Mouse (Mus musculus) CH12F3 (cell line): ENCODE measurements around the gene Fut8.
"Not testable (repeated sequence)": the region's sequence is repeated elsewhere in the genome, so short reads cannot be mapped to it uniquely, and the experiment has no call there.

ENCODE experiments used
- in situ Hi-C: fragments of 300-500 bp; cut with MboI; formaldehyde crosslinking; loops from 2 replicates; pipeline ENCODE4 v1.14.3; 2020; ENCODE audit warnings: low sequenced_read_pairs

The Fut8 gene

GRCm38 (mm10) chr12:77491478-77491877 lies 253.6 kb downstream of the Fut8 start:
- in situ Hi-C loops, result no loop called here

- in situ Hi-C loops, result no loop called here
Measured at GRCm38 (mm10) chr12:77495781-77496180, 257.9 kb downstream of the Fut8 start.

DNA sequence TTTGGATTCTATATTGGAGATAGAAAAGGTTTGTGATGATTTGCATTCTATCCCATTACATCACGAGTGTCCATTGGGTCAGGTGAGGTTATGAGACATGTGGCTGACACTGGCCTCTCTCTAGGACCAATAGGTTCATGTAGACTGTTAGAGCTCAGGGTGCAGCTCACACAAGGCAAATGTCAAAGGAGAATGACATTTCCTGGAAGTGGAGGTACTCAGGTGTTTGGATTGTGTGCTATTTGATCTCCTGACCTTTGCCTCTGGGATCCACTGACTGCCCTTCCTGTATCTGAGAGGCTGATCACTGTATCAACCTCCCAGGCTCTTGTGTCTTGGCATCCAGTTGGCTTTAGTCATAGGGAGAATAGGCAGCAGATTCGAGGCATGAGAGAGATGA lies 260.2 kb downstream of the Fut8 start:
- in situ Hi-C loops, result no loop called here

DNA sequence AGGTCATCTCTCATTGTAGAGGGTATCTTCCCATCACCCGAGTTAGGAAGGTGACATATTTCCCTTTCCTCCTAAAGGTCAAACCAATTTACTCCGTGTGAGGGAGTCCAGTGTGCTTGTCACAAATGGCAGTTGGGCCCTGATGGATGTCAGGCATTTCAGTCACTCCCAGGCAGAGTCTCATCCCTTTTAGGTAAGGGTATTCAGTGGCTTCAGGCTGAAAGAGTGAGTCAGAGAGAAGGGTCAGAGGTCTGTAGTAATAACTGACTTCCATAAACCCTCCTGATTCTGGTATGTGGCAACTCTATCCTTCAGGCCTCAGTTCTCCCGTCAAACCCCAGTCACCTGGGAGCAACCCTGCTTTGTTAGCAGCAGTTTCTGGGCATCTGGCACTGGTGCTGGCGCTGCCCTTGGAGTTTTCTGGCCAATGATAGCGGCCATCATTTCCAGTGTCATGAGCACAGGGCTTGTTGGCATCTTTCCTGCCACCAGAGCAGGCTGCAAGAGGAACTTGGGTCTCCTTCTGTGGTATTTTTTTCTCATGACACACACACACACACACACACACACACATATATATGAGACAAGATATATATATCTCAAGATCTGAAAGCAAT lies 262.6 kb downstream of the Fut8 start:
- in situ Hi-C loops, result no loop called here

DNA sequence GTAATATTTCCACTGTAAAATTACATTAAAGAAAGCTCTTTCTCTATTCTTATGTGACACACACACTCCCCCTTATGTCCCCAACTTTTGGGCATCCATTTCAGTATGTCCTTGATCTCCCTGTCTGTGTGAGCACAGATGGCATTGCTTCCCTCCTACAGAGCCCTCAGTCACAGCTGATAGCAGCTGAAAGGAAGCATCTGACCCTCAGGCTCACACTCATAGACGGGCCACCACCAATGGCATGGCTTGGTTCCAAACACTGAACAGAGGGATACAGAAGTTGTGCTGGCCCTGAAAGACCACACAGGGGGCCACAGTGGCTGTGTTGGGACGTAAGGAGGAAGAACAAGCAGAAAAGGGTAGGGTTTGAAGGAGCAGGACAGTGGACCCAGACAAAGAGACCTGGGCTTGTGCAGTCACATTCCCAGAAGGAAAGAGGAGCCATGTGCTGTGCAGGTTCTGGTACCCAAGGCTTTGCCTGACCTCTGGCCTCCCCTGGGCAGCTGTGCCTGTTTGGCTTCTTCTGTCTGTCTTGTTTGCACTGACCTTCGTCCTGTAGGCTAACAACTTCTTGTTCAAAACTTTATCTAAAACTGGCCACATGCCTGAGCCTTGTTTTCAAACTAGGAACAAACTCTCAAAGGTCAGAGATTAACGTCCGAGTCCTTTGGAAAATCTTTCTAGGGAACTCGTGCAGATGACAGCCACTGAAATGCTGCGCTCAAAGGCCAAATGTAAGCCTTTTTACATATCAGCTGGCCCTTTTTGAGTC lies 263.7 kb downstream of the Fut8 start:
- in situ Hi-C loops, result no loop called here

- in situ Hi-C loops, result no loop called here
Measured at GRCm38 (mm10) chr12:77502243-77502642, 264.3 kb downstream of the Fut8 start.

DNA sequence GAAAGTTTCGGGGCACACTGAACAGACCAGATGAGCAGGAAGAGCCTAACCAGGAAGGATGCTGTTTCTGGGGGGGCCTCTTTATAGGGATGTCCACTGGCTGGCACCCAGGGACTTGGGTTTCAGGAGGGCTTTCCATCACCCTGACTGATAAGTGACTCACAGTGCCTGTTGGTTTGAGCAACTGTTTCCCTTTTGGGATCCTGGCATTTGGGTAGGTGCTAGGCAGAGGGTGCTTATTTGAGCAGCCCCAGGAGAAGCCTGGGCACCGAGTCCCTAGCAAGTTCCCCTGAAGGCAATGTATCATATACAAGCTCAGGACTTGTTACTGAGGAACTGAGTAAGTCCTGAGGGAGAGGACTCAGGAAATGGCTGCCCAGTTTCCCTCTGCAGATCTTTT lies 267.5 kb downstream of the Fut8 start:
- in situ Hi-C loops, result no loop called here

DNA sequence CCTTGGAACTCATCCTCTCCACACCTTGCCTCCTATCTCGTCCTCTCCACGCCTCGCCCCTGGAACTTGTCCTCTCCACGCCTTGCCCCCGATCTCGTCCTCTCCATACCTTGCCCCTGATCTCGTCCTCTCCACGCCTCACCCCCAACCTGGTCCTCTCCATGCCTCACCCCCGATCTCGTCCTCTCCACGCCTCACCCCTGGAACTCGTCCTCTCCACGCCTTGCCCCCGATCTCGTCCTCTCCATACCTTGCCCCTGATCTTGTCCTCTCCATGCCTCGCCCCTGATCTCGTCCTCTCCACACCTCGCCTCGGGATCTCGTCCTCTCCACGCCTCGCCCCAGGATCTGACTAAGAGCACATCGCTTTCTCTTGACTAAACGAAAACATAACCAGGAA lies 269.8 kb downstream of the Fut8 start:
- in situ Hi-C loops, result no loop called here

- in situ Hi-C loops, result no loop called here
Measured at GRCm38 (mm10) chr12:77510758-77511157, 272.8 kb downstream of the Fut8 start.

DNA sequence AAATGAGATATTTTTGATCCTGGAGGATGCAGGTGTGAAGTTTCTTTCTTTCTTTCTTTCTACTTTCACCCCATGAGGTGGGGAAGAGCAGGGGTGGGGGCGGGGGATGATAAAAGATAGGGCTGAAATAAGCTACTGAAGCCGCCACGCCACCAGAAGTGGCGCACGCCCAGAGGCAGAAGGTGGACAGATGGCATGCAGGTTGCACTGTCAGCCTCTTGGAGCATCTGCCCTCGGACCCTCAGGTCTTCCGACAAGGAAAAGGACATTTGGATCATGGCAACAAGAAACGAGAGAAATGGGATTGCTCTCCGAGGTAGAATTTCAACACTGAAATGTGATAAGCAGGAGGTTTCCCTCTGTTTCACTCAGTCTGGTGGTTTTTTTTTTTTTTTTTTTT lies 273.3 kb downstream of the Fut8 start:
- in situ Hi-C loops, result no loop called here

DNA sequence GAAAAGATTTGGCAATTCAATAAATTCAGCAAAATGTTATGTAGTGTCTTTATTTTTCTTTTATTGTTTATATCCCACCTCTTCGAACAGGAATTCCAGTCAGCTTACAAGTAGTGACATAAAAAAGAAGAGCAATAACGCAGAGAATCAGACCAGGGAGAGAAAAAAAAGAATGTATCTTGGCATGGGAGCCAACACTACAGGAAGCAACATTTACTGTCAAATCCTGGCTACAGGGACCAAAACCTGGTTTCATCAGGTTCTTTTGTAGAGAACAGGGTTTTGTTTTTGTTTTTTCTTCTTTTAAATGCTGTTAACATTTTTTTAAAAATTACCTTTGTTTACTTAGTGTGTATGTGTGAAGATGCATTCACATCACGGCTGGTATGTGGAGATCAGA lies 273.7 kb downstream of the Fut8 start:
- in situ Hi-C loops, result no loop called here

GRCm38 (mm10) chr12:77516805-77517204 lies 278.9 kb downstream of the Fut8 start:
- in situ Hi-C loops, result no loop called here

DNA sequence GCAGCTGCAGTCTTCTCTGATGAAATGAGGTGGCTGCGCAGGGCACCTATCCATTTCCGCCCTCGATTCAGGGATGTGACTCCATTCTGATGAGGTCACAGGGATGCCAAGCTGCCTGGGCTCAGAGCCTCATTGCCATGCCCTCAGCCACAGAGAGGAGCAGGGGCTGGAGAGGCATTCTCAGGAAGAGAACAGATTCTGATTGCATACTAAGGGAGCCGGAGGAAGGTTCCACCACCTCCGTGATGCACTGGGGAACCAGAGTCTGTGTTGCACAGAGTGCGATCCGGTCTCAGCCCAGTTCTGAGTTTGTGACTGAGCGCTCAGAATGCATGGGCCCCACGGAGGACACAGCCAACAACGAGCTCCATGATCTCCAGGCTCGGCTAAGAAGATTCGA lies 279.8 kb downstream of the Fut8 start:
- in situ Hi-C loops, result no loop called here

DNA sequence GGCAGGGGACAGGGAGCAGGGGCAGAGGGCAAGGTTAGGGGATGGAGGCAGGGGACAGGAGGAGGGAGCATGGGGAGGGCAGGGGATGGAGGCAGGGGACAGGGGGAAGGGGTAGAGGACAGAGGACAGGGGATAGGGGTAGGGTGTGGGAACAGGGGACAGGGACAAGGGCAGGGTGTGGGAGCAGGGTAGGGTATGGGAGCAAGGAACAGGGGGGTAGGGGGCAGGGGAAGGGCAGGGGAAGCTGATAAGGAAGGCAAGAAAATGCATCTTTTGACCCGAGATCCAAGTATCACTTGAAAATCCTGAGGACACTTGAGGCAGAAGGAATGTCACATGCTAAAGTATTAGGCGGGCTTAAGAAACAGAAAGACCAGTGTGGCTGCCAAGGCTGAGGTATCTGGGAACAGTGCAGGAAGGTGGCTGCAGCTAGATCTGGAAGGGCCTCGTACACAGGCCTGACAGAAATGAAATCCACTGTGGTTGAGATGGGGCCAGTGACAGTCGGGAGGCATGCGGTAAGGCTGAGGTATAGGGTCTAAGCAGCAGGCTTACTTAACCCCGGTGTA lies 281.7 kb downstream of the Fut8 start:
- in situ Hi-C loops, result no loop called here

- in situ Hi-C loops, result not testable (repeated sequence)
Measured at GRCm38 (mm10) chr12:77524014-77524413, 286.1 kb downstream of the Fut8 start.
